Mouse (Mus musculus): Measurements from ENCODE around the gene Galnt6.

Gene Galnt6

DNA sequence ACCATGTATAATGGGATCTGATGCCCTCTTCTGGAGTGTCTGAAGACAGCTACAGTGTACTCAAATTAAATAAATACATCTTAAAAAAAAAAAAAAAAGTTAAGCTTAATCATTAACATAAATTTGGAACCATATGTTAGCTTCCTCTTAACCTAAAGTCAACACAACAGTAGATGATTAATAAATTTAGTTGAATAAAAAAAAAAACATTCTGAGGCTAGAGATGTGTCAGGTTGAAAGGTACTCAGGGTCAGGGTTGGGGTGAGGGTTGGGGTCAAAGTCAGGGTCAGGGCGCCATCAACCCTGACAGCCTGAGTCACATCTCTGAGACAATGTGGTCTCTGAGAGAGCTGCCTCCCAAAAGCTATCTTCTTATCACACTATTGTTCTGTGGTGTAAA, 74.9 kb downstream of the Galnt6 start:
- no peak for DNase-seq (ENCODE audit: low spot score)

DNA sequence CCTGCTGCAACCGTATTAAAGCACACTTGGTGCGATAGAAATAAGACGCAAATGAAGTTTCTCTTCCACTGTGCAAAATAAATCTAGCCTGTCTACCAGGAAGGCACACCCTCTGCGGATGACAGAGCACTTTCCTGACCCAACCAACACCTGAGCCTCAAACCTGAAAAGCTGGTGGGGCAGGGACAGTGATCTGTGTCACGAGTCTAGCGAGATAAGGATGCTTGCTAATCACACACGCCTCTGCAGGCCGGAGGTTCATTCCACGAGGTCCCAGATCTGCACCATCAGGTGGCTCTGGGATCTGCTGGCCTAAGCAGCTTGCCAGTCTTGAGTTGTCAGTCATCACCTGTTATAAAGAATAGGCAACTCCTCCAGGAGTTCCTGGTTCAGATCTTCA, 77.6 kb downstream of the Galnt6 start:
- DNase-seq (ENCODE audit: low spot score) = no peak

DNA sequence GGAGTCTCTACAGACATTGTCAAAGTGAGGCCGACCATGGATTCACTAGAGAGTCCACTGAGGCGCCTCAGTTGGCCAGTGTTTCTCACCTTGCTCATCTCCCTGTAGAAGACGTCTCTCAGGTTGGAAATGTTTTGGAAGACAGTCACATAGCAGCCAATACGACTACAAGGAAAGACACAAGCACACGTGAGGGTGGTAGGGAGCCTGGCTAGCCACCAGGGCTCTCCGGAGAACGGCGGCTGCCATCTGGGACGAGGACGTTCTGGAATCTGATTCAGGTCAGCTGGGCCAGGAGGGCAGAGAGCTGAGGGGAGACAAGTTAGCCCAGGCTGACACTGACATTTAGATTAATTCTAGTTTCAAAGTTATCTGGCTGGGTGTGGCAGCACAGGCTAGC, 79.1 kb downstream of the Galnt6 start:
- DNase-seq (ENCODE audit: low spot score) = no peak

DNA sequence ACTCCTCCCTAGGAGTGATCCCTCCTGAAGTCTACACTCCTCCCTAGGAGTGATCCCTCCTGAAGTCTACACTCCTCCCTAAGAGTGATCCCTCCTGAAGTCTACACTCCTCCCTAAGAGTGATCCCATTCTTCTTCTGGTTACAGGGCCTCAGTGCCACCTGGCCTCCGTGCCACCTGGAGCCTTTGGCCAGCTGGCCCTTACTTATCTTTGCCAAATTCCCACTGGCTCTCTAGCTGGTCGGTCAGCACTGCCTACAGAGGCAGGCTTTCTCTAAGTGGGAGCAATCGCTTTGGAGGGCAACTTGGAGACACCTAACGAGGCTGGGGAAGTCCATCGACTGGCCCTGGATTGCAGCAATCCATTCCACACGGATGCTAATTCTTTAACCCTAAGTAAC, 83.0 kb downstream of the Galnt6 start:
- no peak for DNase-seq (ENCODE audit: low spot score)

DNA sequence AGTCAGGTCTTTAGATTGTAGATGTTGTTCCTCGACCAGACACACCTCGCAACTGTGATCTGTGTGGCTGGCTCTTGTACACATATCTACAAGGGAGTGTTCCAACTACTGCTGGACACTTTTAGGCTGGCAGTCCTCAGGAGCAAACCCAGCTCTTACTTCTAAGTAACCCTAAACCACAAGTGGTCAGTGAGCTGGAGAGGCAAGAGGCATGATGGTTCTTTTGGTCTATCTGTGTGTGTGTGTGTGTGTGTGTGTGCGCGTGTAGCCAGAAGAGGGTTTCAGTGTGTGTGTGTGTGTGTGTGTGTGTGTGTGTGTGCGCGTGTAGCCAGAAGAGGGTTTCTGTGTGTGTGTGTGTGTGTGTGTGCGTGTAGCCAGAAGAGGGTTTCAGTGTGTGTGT, 86.7 kb downstream of the Galnt6 start:
- DNase-seq (ENCODE audit: low spot score) = no peak
